Mouse (Mus musculus): Measurements from ENCODE around the gene Ugt1a5. TPM values are rescaled to one million over a fixed set of nuclear protein-coding genes. Genes with fewer than 3 reads are reported as not detected.

Gene Ugt1a5
- total RNA-seq, 2 experiments from 2014 or later, result 0.24 to 0.42 TPM

DNA sequence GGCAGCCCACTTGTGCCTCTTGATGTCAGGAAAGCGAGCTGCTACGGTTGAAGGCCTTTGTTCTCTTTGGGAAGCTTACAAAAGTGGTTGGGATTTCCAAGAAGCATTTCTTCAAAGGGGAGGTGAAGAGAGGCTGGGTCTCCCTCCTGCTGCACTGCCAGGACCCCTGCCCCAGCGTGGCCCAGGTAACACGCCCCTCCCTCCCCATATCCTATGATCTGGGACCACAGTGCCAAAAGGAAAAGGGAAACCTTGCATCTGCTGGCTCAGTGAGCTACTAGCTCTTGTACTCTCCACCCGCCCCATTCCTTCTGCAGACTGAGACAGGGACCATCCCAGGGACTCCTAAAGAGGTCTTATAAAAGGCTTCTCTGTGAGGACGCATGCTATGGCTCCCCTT, 91.9 kb downstream of the Ugt1a5 start:
- DNase-seq, result no peak
- intact Hi-C loops (cut with DNase I), result no loop called here

DNA sequence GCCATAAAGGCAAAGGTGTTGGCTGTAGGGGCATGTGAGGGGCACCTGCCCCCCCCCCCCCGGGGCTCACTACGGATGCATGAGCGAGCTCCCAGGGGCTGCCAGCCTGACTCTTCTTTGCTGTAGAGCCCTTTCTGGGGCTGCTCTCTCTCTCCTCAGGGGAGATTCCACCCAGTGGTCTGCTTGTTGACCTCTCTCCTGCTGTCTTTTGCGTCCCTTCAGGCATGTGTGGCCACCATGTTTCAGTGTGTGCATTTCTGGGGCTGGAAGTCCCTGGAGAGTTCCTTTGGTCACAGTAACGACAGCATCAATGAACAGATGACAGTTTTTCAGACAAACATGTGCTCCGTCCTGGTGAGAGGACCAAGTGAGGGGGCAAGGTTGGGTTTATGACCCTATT, 92.5 kb downstream of the Ugt1a5 start:
- intact Hi-C loops (cut with DNase I), result no loop called here

DNA sequence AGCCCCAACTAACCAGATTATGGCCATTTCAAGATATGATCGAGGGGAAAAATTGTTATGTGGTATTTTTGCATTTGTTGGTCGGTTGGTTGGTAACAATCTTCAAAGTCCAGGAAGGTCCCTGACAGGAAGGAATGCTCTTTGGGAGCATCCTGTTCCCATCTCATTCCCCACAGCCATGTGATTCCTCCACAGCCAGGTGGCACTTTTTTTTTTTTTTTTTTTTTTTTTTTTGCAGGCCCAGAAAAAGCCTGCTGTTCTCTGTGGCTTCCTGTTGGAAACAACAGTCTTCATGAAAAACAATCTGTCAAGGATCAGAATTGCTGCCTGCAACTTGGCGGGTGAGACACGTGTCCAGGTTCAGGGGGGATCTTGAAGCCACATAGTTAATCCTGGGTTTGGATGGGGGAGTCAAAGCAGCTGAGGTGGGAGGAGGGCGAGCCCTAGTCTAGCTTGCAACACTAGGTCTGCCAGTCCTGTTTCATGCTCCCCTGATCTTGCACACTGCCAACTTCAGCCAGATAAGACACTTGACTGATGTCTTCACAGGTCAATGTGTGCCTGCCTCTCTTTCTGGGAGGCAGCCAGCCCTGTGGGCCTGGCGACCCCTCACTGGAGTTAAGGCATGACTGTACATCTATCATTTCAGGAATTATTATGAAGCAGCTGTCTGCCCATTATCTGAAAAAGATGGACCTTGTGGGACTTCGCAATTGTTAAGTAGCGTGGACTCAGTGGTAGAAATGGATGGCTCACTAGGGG, 93.2 kb downstream of the Ugt1a5 start:
- no peak for DNase-seq

More for the DNA sequence above, 92.5 kb downstream of the Ugt1a5 start:
- no peak for DNase-seq

DNA sequence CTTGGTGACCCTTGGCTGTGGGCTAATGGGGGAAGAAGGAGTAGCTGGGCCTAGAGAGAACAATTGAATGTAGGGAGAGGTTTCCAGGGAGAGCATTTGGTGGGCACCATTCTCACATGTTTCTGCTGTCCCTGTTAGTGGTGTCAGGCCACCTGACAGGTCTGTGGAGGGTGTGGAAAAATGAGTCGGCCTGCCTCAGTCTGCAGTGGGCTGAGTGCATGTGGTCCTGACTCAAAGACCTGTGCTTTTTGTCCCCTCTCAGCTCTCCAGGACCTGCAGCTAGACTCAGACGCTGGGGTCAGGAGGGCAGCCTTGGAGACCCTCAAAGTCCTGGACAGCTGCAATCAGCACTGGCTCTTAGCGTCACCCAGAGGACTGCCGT, 93.8 kb downstream of the Ugt1a5 start:
- intact Hi-C loops (cut with DNase I), result no loop called here

More for the DNA sequence above, 93.2 kb downstream of the Ugt1a5 start:
- intact Hi-C loops (cut with DNase I), result no loop called here

DNA sequence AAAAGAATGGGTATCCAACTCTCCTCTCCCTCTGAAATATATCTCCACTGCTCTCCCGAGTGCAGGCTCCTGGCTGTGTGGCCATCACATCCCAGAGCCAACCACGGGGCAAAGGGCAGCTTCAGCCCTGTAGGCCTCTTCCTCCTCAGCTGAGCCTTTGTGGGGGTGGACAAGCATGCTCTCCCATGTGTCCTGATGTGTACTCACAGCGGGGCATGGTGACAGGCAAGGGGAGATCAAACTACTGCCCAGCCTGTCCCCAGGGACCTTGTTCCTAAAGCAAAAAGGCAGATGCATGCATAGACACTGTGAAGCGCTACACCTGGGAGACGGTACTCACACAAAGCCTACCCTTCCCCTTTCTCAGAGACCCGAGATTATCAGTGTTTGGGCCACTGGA, 94.3 kb downstream of the Ugt1a5 start:
- intact Hi-C loops (cut with DNase I), result no loop called here
- no peak for DNase-seq

More for the DNA sequence above, 93.8 kb downstream of the Ugt1a5 start:
- no peak for DNase-seq

DNA sequence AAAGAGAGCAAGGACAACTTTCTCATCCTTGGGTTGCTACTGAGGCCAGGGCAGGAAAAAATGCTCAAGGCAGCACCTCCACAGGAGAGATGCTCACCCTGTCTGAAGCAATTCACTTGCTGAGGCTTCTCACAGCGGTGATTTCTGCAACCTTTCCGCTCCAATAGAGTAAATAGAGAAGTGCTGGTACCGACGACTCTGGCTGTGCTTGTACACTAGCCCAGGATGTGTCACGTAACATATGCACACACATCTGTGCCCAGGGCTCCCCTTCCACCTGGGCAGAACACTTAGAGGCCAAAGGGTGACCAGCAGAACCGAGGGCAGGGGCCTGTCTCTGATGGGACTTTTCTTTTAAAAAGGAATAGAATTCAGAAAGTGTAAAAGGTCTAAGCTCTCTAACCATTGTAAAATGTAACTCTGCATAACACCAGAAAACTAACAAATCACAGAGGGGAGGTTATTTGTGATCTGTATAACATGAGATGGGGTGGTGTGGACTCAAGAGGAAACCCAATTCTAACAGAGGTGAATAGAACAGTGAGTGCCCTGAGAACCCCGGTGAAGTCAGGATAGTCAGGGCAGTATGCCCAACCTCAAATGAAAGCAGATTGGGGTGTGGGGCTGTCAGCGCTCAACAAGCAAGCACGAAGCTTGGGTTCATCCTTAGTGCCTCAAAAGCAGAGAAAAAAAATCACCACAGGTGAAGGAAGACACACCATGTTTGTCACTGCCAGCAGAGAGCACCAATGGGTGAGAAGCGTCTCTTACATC, 95.0 kb downstream of the Ugt1a5 start:
- intact Hi-C loops (cut with DNase I), result no loop called here
- no peak for DNase-seq

DNA sequence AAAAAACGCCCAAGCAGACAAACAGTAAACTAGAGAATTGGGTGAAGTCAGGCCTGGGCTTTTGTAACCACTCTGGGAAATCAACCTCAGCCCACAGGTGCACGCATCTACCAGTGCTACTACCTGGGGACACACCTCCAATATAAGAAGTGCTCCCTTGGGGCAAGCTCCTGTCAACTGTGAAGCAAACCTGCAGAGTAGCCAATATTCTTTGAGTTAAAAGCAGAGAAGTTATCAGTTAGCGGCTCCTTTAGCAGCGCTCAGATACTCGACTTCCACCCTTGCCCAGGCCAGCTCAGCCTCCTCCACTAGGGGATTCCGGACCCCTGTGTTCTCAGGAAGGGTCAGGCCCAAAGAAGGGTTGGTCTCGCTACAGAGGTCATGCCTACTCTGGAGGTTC, 95.9 kb downstream of the Ugt1a5 start:
- intact Hi-C loops (cut with DNase I), result no loop called here
- no peak for DNase-seq

DNA sequence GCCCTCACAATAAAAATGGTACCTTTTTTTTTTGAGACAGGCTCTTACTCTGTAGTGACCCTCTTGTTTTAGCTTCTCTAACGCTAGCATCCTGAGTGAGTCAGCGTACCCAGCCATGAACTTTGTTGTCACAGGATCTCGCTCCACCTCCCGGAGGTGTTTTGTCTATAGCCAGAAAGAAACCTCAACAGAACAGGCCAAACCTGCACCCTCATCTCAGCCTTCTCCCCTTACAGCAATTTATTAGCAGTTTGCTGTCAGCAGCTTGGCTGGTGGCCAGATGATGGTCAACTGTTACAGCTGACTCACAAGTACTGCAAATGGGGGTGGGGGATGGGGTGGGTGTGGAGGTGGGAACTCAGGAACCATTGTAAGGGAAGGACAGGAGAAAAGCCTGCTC, 96.4 kb downstream of the Ugt1a5 start:
- DNase-seq, result no peak
- intact Hi-C loops (cut with DNase I), result no loop called here

DNA sequence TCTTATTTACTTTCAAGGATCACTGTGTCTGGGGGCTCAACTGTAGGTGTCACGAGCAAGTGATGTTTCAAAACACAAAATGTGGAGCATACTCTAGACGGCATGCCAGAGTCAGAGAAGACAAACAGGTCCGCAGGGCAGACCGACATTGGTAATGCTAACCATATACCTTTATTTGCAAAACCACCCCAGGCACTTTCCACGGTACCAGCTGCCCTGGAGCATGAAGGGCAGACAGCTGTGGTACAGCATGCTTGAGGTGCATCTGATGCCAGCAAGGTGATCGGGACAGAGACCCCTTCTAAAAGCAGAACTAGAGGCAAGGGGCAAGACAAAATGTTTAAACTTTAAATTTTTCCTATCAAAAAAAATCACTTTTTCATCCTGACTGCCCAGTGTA, 97.1 kb downstream of the Ugt1a5 start:
- intact Hi-C loops (cut with DNase I), result no loop called here

DNA sequence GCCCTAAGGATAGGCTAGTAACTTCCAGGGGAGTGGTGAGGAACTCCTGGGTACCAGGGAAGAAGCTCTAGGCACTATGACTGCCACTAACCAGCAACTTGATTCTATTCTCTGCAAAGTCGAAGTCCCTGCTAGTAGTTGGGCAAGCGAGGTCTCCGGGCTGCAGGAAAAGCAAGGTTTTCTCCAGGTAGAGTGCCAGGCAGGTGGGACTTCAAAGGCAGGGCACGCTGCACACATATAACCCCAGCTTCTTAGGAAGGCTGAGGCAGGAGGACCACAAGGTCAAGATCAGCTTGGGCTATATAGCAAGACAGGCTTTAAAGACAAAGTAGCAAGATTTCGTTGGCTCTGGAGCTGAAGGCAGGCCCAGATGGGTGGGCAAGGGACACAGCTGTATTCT, 98.0 kb downstream of the Ugt1a5 start:
- intact Hi-C loops (cut with DNase I), result no loop called here
- DNase-seq, result no peak

More for the DNA sequence above, 97.1 kb downstream of the Ugt1a5 start:
- DNase-seq, result no peak

DNA sequence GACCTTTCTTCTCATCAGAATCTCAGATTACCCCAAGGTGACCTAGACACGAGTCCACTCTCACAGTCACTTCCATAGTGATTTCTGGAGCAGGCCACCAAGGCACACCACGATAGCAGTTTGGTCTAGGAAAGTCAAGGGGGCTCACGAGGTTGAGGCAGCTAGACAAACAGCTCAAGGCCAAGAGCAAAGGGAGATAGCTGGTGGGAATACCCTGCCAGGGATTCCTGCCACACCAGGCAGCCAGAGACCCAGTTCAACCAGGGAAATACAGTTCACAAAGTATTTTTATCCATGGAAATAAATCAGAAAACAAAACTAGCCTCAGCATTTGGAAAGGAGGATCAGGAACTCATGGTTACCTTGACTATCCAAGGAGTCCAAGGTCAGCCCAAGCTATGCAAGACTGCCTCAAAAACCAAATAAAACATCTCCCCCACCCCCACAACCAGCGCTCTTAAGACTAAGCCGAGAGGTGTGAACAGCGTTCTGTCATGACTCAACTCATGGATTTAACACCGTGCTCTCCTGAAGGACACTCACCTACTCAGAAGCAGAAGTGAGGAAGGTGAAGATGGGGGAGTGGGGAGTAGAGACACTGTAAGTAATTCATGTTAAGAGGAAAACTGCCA, 98.5 kb downstream of the Ugt1a5 start:
- DNase-seq, result no peak
- intact Hi-C loops (cut with DNase I), result no loop called here

DNA sequence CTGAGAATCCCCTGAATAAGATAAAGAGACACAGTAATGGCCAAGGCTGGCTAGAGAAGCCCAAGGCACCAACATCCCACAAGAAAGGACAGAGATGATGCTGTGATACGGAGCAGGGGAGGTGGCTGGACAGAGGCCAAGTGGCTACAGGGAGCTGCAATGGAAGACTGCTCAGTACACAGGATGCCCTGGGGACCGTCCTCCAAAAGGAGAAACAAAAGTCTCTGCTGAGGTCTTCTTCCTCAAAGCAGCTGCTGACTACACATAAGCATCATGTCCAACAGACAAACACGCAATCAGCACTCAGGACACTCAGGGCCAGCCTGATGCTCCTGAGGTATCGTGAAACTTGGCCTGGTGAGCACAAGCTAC, 99.0 kb downstream of the Ugt1a5 start:
- intact Hi-C loops (cut with DNase I), result no loop called here
- DNase-seq, result no peak

DNA sequence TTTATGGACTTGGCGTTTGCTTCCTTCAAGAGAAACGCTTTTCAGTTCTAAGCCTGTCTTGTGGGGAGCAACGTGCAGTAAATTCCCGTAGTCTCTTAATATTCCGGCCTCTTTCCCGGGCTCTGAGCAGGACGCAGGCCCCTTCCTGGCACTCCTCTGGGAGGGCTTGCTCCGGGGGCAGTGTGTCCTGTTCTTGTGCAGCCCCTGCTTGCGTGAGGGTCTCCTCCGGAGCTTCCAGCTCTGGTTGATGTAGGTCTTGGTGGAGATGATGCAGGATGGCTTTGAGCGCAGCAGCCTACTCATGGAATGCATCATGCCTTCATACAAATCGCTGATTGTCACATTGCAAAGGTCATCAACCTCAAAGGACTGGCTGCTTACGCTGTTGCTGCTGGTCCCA, 100.3 kb downstream of the Ugt1a5 start:
- DNase-seq, result no peak
- intact Hi-C loops (cut with DNase I), result no loop called here

DNA sequence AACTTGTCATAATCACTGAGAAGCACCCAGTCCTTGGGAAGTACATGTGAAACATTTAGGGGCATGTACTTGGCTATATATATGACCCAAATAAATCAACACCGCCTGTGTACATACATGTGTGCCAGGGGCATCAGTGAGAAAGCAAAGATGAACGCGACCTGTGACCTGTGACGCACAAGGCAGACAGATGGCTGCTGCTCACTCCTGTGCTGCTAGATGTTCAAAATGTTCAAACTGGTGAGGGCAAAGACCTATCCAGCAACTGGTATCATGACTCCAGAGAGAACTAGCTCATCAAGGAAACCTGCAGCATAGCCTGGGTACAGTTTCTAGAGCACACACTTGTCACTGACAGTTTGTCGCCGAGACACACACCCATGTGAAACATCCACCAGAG, 101.7 kb downstream of the Ugt1a5 start:
- intact Hi-C loops (cut with DNase I), result no loop called here
- no peak for DNase-seq

DNA sequence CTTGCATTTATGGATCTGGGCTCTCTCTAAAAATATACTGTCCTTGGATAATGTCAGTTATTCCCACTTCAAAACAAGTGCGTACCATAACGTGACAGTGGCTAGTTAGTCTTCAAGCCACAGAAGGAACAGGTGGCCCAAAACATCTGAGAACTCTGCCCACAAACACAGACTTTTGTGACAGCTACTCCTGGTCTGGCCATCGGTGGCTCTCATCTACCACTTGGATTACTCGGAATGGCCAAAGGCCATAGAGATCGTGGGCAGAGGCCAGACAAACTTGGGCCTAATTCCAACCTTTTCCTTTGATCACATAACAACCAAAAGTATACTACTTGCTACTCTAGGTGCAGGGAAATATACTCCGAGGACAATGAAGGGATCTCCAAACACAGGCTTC, 102.3 kb downstream of the Ugt1a5 start:
- intact Hi-C loops (cut with DNase I), result no loop called here
- no peak for DNase-seq

Other genes with a start within 250 kb of the Ugt1a5 start
- gene Usp40, start 157.5 kb upstream of the Ugt1a5 start, total RNA-seq (2021), result 10 to 100 TPM; 13.2 to 16.5 TPM
- not detected for gene Ugt1a10, start 110.6 kb upstream of the Ugt1a5 start, total RNA-seq (2021)
- not detected for gene Ugt1a9, start 95.2 kb upstream of the Ugt1a5 start, total RNA-seq (2021)
- not detected for gene Ugt1a8, start 78.2 kb upstream of the Ugt1a5 start, total RNA-seq (2021)
- gene Ugt1a7c, start 71.0 kb upstream of the Ugt1a5 start, total RNA-seq (2021), result 1 to 10 TPM; 1.2 to 2.6 TPM
- gene Ugt1a6b, start 62.8 kb upstream of the Ugt1a5 start, total RNA-seq (2021), result 1 to 10 TPM; 1.1 to 1.4 TPM
- gene Ugt1a6a, start 31.2 kb upstream of the Ugt1a5 start, total RNA-seq (2021), result 1 to 10 TPM; 4.0 to 4.1 TPM
- gene Ugt1a2, start 34.6 kb downstream of the Ugt1a5 start, total RNA-seq (2021), result under 1 TPM in 1 of 2 experiments, not detected in 1; 0.14 TPM
- under 1 TPM in 1 of 2 experiments, not detected in 1; 0.33 TPM for gene Dnajb3, start 39.8 kb downstream of the Ugt1a5 start, total RNA-seq (2021)
- not detected for gene Ugt1a1, start 45.9 kb downstream of the Ugt1a5 start, total RNA-seq (2021)
- not detected for gene Mroh2a, start 61.0 kb downstream of the Ugt1a5 start, total RNA-seq (2021)
- gene Hjurp, start 111.6 kb downstream of the Ugt1a5 start, total RNA-seq (2021), result 10 to 100 TPM; 12.2 to 13.3 TPM
- not detected for gene Trpm8, start 111.6 kb downstream of the Ugt1a5 start, total RNA-seq (2021)
- not detected for gene Spp2, start 240.9 kb downstream of the Ugt1a5 start, total RNA-seq (2021)

Measured in heart, postnatal 36 days (tissue).